Mouse (Mus musculus) adrenal gland, postnatal 14 days (tissue): ENCODE results near the gene Cfdp1. TPM values are rescaled to one million over a fixed set of nuclear protein-coding genes. Genes with fewer than 3 reads are reported as not detected.

Experiments
- total RNA-seq: library from RNA; stranded (reverse); gene quantifications from 2 replicates; pipeline ENCODE4 v1.2.3, GENCODE M21; 2021

Gene Cfdp1
- total RNA-seq, 1 experiment from 2014 or later = 83.1 TPM

Other genes with a start within 250 kb of the Cfdp1 start
- 36.5 and 38.2 TPM in 2 replicates for gene Ldhd, start 223.9 kb downstream of the Cfdp1 start, total RNA-seq
- 9.2 and 11.2 TPM in 2 replicates for gene Zfp1, start 210.9 kb downstream of the Cfdp1 start, total RNA-seq
- gene Ctrb1, start 163.3 kb downstream of the Cfdp1 start, total RNA-seq = 0.41 TPM in 1 of 2 replicates, not detected in the other
- gene Bcar1, start 110.5 kb downstream of the Cfdp1 start, total RNA-seq = 59.6 and 67.1 TPM in 2 replicates
- gene Tmem170, start 22.5 kb upstream of the Cfdp1 start, total RNA-seq = 5.8 and 6.5 TPM in 2 replicates
- gene Chst5, start 56.2 kb upstream of the Cfdp1 start, total RNA-seq = not detected in 2 replicates
- 5.3 and 5.5 TPM in 2 replicates for gene Tmem231, start 79.6 kb upstream of the Cfdp1 start, total RNA-seq
- 124 and 128 TPM in 2 replicates for gene Gabarapl2, start 86.4 kb upstream of the Cfdp1 start, total RNA-seq
- 3.1 and 4.1 TPM in 2 replicates for gene Adat1, start 138.0 kb upstream of the Cfdp1 start, total RNA-seq
- 108 and 120 TPM in 2 replicates for gene Kars, start 157.0 kb upstream of the Cfdp1 start, total RNA-seq
- gene Terf2ip, start 157.1 kb upstream of the Cfdp1 start, total RNA-seq = 15.7 and 17.5 TPM in 2 replicates
- 0.23 TPM in 1 of 2 replicates, not detected in the other for gene Gm6793, start 160.7 kb upstream of the Cfdp1 start, total RNA-seq